Mouse (Mus musculus) ovary, postnatal 36 days (tissue): ENCODE measurements around the gene Srsf4.

Experiments used
- DNase-seq: peaks from one replicate; pipeline ENCODE4 v3.0.0; 2022; ENCODE audit warnings: low spot score, mixed read lengths

Srsf4 gene

DNA sequence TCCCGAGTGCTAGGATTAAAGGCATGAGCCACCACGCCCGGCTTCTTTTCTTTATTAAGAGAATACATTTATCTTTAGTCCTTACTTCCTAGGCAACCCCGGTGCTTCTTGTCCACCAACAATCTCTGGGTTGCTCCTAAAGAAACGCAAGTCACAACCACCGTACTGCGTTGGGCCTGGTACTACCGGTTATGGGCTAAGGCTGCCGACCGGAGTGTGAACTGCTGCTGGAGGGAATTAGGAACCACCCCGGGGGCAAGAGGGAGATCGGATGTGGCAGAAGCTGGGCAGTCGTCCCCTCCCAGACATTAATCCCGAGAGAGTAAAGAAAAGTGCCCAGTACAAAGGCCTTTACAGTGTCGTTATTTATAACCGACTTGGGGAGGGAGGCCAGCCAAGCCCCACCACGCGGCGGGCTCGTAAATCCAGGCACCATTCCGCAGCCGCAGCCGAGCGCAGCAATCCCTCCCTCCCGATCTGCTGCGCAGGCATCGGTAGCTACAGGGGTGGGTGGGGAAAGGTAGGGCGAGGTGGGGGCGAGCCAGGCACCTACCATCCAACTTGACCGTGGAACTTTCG lies 41.6 kb downstream of the Srsf4 start:
- no peak for DNase-seq

DNA sequence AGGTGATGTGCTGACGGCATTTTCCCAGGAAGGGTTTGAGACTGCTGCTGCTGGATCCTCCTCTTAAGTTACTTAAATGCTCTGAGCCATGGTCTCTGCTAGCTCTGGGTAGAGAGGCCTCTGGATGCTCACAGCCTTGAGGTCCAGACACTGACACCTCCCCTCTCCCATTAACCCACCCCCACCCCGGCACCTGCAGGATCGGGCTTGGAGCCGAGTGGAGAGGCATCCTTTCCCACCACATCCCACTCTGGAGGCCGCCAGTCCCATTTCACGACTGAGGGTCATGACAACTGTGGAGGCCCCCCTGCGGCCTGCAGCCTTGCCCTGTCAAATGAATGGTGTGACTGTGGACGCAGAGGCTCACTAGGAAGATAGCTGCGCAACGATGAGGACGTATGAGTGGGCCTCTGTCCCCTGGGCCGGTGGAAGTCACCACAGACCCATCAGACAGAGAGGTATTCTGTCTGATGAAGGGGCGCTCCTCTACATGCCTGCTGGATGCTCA lies 42.5 kb downstream of the Srsf4 start:
- DNase-seq, result no peak

DNA sequence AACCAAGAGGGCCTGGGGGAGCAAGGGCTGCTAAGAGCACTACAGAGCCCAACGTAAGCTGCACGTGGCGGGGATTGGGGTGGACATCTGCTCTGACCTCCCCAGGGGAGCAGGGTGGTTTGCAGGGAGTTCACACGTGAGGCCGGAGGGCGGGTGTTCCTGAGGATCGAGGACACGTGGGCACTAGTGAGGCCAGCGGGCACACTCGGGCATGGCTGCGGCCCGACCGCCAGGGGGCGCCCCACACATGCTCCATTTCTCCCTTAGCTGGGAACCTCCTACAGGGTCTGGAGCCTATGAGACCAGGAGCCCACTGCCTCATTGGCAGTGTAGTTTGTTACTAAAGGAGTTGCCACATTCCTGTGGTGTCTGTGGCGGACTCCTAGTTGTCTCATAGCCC lies 43.0 kb downstream of the Srsf4 start:
- DNase-seq, result peak; percentile 83

DNA sequence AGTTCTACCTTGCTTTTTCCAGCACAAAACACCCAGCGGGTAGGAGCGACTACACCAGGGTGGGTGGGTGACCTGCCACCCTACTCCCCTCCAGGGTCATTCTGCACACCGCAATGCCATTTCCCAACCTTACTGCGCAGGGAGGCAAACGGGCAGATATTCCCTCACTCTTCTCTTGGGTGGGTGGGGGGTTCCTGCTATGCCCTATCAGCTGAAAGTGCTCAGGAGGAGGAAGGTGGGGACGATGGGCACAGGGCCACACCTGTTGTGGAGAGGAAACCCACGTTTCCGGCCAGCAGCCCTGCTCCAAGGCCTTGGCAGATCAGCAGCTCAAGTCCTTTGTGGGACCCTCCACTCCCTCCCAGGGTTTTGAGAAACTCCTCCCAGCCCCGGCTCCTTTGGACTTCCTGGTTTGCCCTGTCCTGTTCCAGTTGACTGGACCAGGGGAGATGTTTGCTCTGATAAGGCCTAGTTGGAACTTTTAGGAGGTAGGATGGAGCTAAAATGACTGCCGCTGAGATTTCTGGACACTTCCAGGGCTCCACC lies 43.7 kb downstream of the Srsf4 start:
- no peak for DNase-seq

DNA sequence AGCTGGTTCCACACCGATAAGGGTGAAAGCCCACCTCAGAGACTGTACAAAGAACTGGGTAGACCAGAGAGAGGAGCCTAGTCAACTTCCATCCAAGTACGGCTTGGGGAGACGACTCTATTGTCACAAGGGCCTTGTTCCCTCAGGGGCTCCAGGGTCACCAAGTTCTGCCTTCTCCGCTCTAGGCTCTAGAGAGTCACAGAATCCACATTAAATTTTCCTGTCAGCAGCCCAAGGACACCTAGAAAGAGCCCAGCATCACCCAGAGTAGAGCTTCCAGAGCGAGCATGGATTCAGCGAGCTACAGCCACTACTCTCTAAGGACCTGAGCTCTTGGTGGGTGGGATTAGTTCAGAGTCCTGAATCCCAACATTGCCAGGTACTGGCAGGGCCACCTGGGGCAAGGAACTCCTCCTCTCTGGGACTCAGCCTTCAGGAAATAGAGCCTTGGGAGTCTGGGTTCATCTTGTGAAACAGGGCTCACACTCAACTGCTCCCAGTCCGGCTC lies 44.7 kb downstream of the Srsf4 start:
- no peak for DNase-seq

DNA sequence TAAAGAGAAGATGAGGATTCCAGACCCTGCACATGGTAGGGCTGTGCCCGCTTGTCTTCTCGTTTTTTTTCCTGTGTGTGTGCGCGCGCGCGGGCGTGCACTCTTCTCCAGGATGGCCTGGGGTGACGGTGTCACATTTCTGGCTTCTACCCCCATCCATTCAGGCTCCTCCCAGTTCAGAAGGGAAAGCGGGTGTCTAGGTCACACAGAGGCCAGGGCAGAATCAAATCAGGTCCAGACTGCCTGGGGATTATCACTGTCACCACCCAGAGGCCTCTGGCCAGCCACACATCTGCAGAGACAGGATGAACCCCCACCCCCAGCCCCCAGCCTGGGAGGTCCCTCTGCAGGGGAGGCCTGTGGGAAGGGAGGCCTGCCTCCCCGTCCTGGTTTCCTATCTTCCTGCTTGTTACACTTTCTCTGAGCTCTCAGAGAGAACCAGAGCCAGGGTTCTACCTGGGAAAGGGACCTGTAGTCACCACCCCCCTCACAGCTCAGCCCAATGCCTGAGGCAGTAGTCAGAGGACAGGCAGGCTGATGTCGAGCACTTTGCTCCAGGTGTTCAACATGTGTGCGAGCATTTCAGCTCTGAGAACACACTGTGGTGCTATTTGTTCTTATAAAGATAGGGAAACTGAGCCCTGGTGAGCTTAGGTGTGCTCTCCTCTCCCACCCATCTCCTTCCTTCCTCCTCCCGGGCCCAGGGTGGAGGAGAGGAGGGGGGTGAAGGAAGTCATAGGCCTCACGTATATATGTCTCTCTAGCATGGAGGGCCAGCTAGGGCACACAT lies 45.5 kb downstream of the Srsf4 start:
- no peak for DNase-seq

DNA sequence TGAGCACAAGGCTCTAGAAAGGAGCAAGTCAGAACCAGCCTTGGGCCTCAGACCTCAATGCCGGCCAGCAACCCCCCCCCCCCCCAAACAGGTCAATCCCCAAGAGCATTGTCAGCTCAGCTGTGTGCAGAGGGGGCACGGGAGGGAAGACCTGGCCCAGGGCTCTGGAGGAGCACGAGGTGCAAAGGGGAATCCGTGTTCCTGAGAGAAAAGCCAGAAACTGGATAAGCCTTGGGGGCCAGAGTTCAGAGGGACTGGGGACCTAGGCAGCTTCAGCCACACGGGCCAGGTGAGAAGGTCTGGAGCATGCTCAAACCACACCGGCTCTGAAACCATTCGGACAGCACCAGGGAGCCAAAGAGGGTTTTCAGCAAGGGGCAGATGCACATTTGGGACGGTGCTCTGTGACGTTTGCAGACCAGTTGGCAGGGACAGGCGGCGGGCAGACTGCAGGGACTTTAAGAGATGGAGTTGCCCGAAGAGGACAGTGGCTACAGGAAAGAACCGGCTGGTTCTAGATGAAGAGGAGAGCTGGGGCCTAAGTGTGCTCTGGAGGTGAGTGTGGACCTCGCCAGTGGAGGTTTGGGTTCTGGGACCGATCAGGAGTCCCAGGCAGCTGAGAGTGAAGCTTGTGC lies 46.2 kb downstream of the Srsf4 start:
- DNase-seq, result no peak

DNA sequence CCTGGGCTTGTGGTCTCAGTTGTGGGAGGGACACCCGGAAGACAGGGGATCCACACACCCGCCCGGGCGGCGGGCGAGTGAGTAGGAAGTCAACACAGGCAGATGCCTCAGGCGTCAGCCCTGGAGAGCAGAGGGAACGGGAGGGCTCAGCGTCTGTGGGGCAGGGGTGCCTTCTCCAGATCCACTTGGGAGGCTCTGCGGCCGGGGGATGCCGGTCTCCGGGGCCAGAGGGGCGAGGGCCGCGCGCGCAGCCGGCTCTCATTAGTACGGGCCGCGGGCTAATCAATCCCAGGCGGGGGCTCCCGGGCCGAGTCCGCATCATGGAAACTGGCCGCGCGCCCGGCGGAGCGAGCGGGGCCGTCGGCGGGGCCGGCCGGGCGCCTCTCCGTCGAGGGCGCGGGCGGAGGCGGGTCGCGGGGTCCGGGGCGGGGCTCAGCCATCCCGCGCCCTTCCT lies 46.8 kb downstream of the Srsf4 start:
- peak; percentile 55 for DNase-seq

DNA sequence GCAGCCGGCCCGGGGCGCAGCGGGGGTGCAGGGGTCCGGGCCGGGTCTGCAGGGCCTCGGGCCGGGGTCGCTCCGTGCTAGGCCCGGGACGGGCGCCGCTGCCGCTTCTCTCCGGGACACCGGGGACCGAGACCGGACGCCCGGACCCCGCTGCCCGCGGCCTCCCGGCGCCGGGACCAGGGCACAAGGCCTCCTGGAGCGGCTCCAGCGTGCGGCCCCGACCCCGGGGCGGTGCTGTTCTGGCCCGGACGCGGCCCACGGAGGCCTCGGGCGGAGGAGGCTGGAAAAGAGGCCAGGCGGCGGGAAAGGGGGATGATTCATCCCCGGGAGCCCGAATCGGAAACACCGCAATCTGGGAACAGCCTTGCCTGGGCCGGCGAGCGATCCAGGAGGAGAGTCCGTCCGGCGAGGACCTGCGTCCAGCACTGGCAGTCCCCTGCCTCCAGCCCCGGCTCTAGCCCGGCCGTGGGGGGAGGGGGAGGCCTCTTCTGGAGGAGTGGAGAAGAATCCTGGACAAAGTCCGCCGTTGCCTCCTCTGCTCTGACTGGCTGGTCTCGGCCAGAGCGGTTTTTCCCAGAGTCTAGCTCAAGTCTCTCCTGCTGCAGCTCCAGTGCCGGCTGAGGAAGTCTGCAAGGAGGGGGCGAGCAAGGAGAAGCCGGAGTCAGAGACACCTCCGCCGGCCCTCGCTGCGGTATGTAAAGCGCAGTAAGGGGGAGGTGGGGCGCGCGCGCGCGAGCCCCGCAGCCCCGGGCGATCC lies 47.4 kb downstream of the Srsf4 start:
- DNase-seq, result peak; percentile 61

DNA sequence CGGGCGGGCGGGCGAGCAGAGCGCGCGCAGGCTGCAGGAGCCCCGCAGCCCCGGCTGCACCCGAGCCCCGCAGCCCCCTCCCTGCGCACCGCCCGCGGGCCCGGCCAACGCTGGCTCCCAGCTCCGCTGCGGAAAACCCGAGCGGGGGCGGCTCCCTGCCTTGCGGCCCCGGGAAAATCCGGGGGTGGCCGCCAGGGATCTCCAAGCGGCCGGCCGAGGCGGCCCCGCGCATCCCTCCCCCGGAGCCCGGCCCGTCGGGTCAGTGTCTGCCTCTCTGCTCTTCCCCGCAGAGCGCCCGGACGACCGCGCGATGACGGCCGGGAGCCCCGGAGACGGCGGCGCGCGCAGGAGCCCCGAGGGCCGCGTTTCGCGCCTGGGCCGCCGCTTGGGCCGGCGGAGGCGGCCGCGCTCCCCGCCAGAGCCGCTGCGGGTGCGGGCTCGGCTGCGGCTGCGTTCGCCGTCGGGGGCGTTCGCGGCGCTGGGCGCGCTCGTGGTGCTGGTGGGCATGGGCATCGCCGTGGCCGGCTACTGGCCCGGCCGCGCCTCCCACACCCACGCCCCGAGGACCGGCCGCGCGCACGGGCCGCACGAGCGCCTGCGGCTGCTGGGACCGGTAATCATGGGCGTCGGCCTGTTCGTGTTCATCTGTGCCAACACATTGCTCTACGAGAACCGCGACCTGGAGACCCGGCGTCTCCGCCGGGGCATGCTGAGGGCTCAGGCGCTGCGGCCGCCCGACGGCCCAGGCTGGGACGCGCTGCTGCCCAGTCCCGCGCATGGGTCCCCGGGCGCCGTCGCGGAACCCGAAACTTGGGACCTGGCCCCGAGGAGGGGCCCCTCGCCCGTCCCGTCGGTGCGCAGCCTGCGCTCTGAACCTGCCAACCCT lies 48.3 kb downstream of the Srsf4 start, which contains the start of gene Tmem200b:
Gene Tmem200b, plus strand, starts transcription at position 311 of the 886 bp plus-strand sequence.
- peak; percentile 47 for DNase-seq

DNA sequence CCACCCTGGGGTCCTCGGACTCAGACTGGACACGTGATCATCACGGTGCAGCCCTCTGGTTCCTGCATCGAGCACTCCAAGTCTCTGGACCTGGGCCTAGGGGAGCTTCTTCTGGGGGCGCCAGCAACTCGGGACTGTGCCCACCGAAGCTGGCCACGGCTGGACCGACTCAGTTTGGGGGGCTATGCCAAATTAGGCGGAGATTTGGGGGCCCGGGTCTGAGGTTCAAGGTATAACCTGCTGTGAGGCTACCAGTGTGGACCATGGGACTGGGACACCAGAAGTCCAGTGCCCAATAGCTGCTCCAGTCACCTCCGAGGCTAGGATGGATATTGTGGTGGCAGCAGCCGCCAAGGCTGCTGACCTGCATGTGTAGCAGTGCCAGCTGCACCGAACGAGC lies 49.0 kb downstream of the Srsf4 start:
- DNase-seq, result no peak

DNA sequence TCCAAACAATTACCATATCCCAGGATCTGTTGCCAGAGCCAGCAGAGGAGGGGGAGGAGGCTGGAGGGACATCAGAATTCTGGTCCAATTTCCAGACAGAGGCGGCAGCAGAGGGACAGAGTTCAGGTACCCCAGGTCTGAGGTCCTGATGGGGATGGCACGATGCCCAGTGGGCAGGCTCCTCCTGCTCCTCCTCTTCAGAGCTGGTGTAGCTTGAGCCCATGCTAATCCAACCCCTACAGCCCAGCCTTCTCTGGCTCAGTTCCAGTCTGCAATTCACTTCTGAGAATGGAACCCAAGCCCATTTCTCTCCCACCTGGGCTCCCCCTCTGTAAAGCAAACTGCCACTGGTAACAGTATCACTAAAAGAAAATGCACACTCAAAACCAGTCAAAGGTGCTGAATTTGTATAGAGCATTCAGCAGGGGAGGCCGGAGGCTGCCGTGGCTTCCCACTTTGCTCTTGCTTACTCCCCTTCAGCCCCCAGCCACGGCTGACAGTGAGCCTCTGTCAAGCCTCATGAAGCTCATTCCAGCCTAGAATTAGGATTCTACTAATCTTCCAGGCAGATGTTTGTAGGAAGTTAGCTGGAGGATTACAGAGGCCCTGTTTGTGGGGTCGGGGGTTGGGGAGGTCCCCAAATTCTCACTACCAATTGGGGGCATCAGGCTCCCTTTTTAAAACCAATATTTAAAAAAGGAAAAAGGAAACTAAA lies 50.8 kb downstream of the Srsf4 start:
- peak; percentile 56 for DNase-seq

DNA sequence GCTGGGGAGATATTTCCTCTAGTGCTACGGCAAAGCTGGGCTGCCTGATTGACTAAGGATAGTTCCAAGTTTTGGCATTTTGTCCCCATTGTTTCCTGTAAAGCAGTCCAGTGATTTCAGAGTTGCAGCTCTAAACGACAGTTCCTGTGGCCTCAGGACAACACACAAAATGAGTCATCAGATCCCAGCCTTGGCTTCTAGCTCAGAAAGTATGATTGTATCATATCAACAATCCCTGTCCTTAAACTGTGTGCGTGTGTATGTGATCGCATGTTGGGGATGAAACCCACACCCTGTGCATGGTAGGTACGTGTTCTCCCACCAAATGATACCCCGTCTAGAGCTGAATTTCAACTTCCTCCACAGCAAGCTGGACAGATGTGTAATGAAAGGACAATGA lies 55.7 kb downstream of the Srsf4 start:
- no peak for DNase-seq

DNA sequence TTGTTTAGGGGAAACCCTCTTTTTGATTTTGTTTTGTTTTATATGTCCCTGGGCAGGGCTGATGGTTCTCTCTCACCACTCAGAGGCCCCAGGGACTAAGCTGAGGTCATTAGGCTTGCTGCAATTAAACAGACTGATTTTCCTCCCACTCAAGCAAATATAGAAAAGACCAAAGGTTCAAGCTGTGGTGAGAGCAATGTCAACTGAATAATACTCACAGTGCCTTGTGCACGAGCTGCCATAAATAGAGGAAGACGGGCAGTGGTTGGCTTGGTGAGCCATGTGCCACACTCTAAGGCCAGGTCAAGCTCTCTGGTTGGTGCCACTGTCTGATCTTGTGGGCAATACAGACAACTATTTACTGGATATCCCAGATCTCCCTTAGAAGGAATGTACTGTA lies 66.0 kb downstream of the Srsf4 start:
- DNase-seq, result no peak

DNA sequence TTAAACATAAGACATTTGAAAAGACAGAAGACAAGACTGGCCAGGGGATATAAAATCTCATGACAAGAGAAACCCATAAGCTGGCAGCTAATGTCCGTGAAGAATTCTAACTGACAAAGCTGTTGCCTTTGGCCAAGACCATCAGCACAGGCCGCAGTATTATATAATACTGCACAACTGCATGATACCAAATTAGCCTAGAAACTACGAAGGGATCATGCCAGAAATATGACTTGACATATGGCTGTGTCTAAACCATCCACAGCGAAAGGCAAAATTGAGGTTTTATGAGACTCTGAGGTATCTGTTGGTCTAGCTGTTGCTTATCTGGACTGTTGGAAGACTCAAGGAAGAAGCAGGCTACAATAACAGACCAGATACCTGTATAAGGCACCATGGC lies 67.4 kb downstream of the Srsf4 start:
- DNase-seq, result no peak

DNA sequence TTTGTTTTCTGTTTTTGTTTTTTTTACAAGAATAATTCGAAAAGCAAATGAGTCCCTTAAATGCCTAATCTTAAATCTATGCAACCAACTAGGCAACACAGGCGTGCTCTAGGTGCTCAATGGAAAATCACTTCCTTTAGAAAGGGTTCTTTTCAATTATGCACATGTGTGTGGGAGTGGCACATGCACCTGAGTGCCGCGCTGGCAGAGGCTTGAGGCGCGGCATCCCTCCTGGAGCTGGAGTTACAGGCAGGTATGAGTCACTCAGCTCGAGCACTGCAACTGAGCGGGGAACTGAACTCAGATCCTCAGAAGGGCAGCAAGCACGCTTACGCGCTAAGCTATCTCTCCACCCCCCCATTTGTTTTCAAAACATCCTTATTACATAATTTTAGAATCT lies 74.4 kb downstream of the Srsf4 start:
- no peak for DNase-seq

DNA sequence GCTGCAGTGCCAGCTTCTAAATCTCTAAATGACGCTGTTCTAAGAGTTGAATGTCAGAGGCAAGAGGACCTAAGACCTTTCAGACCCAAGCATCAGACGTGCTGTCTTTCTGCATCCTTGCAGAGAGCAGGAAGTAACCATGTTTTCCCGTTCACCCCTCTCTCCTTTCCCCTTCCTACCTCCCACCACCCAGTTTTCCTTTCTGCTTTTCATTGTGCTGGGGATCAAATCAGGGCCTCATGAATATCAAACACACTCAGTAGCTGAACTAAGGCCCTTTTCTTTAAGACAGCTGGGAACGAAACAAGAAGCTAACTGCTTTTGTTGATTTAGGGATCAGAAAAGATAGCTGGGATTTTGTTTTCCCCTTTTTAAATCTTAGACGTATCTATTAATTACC lies 76.5 kb downstream of the Srsf4 start:
- DNase-seq, result no peak

DNA sequence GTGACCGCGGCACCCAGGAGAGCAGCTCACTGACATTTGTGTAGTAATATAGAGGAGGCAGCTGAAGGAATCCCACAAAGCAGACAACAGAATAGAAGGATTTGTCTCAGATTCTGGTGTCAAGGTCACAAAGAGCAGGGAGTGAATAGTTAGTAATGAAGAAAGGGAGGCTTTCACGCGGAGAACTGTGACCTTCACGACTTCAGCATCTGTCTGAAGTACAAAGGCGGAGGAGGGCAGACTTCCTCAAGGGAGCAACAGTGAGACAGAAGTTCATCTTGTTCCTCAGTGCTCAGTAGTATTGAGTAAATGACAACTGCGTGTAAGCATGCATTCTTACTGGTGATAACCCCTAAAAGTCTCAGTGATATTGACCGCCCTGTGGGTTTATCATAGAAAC lies 77.2 kb downstream of the Srsf4 start:
- no peak for DNase-seq
